Mouse (Mus musculus) forelimb bud, embryonic 11.5 days (tissue): ENCODE results near the gene Mier1.
"Not testable (repeated sequence)": the region's sequence is repeated elsewhere in the genome, so short reads cannot be mapped to it uniquely, and the experiment has no call there.

Experiments
- DNase-seq: peaks from one replicate; pipeline ENCODE4 v3.0.0-alpha.2; 2012; ENCODE audit warnings: low read depth, low spot score

The Mier1 gene

GRCm38 (mm10) chr4:103166198-103166597 is 52.0 kb downstream of the Mier1 start:
- DNase-seq: not testable (repeated sequence)

GRCm38 (mm10) chr4:103171256-103171655 is 57.1 kb downstream of the Mier1 start:
- no peak for DNase-seq

- DNase-seq: no peak
Observed at GRCm38 (mm10) chr4:103173507-103173906, 59.3 kb downstream of the Mier1 start.

GRCm38 (mm10) chr4:103174001-103174400 is 59.8 kb downstream of the Mier1 start:
- no peak for DNase-seq

- DNase-seq: no peak
Observed at GRCm38 (mm10) chr4:103177681-103178080, 63.5 kb downstream of the Mier1 start.

- DNase-seq: peak; percentile 21
Observed at GRCm38 (mm10) chr4:103178635-103179318, 64.6 kb downstream of the Mier1 start.

- DNase-seq: no peak
Observed at GRCm38 (mm10) chr4:103179581-103179980, 65.4 kb downstream of the Mier1 start.

- DNase-seq: no peak
Observed at GRCm38 (mm10) chr4:103180300-103180888, 66.2 kb downstream of the Mier1 start.

GRCm38 (mm10) chr4:103188786-103189640 is 74.8 kb downstream of the Mier1 start:
- DNase-seq: no peak

- DNase-seq: no peak
Observed at GRCm38 (mm10) chr4:103192421-103192820, 78.2 kb downstream of the Mier1 start.

- no peak for DNase-seq
Observed at GRCm38 (mm10) chr4:103197401-103197800, 83.2 kb downstream of the Mier1 start.

GRCm38 (mm10) chr4:103199086-103199485 is 84.9 kb downstream of the Mier1 start:
- no peak for DNase-seq

- DNase-seq: no peak
Observed at GRCm38 (mm10) chr4:103200046-103200445, 85.9 kb downstream of the Mier1 start.

GRCm38 (mm10) chr4:103203646-103204045 is 89.5 kb downstream of the Mier1 start:
- DNase-seq: no peak

GRCm38 (mm10) chr4:103208553-103208952 is 94.4 kb downstream of the Mier1 start:
- no peak for DNase-seq

GRCm38 (mm10) chr4:103213859-103214497 is 99.8 kb downstream of the Mier1 start:
- no peak for DNase-seq

GRCm38 (mm10) chr4:103214498-103214924 is 100.3 kb downstream of the Mier1 start:
- DNase-seq: peak; percentile 37
